Mouse (Mus musculus): ENCODE measurements around the gene Wwp2. TPM values are rescaled to one million over a fixed set of nuclear protein-coding genes. Genes with fewer than 3 reads are reported as not detected.
"Not testable (repeated sequence)": the region's sequence is repeated elsewhere in the genome, so short reads cannot be mapped to it uniquely, and the experiment has no call there.

Wwp2 gene
- polyA plus RNA-seq, 1 experiment: 146 TPM

DNA sequence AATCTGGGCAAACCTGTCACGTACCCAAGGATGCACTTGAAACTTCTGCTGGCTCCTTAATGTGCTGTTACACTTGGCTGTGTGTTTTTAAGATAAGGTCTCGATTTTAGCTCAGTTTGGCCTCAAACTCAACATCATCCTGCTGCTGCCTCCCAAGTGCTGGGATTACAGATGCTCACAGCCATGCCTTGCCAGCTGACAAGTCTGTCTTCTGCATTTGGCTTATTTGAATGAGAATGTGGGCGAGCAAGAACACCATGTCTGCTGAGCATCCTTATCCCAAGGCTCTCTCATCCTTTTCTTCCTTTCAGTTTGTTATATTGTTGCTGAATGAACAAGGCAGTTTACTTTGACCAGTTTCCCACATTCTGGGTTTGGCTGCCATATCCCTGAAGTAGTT is 39.4 kb downstream of the Wwp2 start:
- peaks cover 2% of the 10 kb centered on the region; the same call in 1 of the 2 replicates for H3K4me1 ChIP-seq (ENCODE audit: control insufficient read depth, insufficient read depth, low read length)
- H3K27ac ChIP-seq (ENCODE audit: insufficient read depth, low read depth, low read length): no peak overlapping the region
- TF ChIP-seq CTCF (IDR thresholded peaks at IDR 0.05; ENCODE audit: insufficient read depth, low read depth, low read length) (no peak), POLR2A (IDR thresholded peaks at IDR 0.05; ENCODE audit: insufficient read depth, low read depth, low read length) (no peak)
- no peak overlapping the region for H3K4me3 ChIP-seq (ENCODE audit: insufficient read depth, low read depth, low read length)
- 88% methylated on average over 3 of the region's 3 CpGs for WGBS

- not testable (repeated sequence) for H3K27ac ChIP-seq (ENCODE audit: insufficient read depth, low read depth, low read length); H3K4me3 ChIP-seq (ENCODE audit: insufficient read depth, low read depth, low read length); H3K4me1 ChIP-seq (ENCODE audit: control insufficient read depth, insufficient read depth, low read length)
- WGBS: 92% methylated on average over 7 of the region's 7 CpGs
Measured at GRCm38 (mm10) chr8:107476786-107477185, 40.6 kb downstream of the Wwp2 start.

DNA sequence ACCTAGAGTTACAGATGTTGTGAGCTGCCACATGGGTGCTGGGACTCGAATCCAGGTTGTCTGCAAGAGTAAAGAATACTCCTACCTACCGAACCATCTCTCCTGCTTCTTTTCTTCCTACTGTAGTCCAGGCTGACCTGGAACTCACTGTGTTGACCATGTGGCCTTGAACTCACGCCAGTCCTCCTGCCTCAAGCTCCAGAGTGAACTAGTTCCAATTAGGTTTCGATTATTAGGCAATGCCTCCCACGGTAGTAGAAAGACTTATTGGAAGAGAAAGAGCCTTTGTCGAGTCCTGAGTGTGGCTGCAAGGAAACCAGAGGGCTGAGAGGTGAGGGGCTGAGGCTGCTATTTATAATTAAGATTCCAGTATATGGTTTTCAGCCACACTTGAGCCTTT is 42.6 kb downstream of the Wwp2 start:
- no peak overlapping the region for H3K4me3 ChIP-seq (ENCODE audit: insufficient read depth, low read depth, low read length)
- TF ChIP-seq POLR2A (IDR thresholded peaks at IDR 0.05; ENCODE audit: insufficient read depth, low read depth, low read length) (no peak), CTCF (IDR thresholded peaks at IDR 0.05; ENCODE audit: insufficient read depth, low read depth, low read length) (no peak)
- WGBS: 60% methylated on average over 6 of the region's 6 CpGs
- no peak overlapping the region for H3K27ac ChIP-seq (ENCODE audit: insufficient read depth, low read depth, low read length)
- H3K4me1 ChIP-seq (ENCODE audit: control insufficient read depth, insufficient read depth, low read length): no peaks in the 10 kb centered on the region

- TF ChIP-seq POLR2A (IDR thresholded peaks at IDR 0.05; ENCODE audit: insufficient read depth, low read depth, low read length) (no peak), CTCF (IDR thresholded peaks at IDR 0.05; ENCODE audit: insufficient read depth, low read depth, low read length) (no peak)
- Histone ChIP-seq H3K27ac (ENCODE audit: insufficient read depth, low read depth, low read length) (no peak overlapping the region), H3K4me3 (ENCODE audit: insufficient read depth, low read depth, low read length) (no peak overlapping the region), H3K4me1 (ENCODE audit: control insufficient read depth, insufficient read depth, low read length) (no peaks in the 10 kb centered on the region)
- WGBS: 84% methylated on average over 4 of the region's 4 CpGs
Measured at GRCm38 (mm10) chr8:107480436-107480835, 44.3 kb downstream of the Wwp2 start.

GRCm38 (mm10) chr8:107483250-107483649 is 47.1 kb downstream of the Wwp2 start:
- TF ChIP-seq POLR2A (IDR thresholded peaks at IDR 0.05; ENCODE audit: insufficient read depth, low read depth, low read length): no peak
- no peak for TF ChIP-seq CTCF (IDR thresholded peaks at IDR 0.05; ENCODE audit: insufficient read depth, low read depth, low read length)
- Histone ChIP-seq H3K4me1 (ENCODE audit: control insufficient read depth, insufficient read depth, low read length) (no peaks in the 10 kb centered on the region; the same call in 1 of the 2 replicates), H3K27ac (ENCODE audit: insufficient read depth, low read depth, low read length) (no peak overlapping the region), H3K4me3 (ENCODE audit: insufficient read depth, low read depth, low read length) (no peak overlapping the region)
- WGBS: 64% methylated on average over 8 of the region's 8 CpGs

GRCm38 (mm10) chr8:107484956-107485355 is 48.8 kb downstream of the Wwp2 start:
- Histone ChIP-seq H3K27ac (ENCODE audit: insufficient read depth, low read depth, low read length) (no peak overlapping the region), H3K4me3 (ENCODE audit: insufficient read depth, low read depth, low read length) (no peak overlapping the region), H3K4me1 (ENCODE audit: control insufficient read depth, insufficient read depth, low read length) (peaks cover 9% of the 10 kb centered on the region)
- TF ChIP-seq POLR2A (IDR thresholded peaks at IDR 0.05; ENCODE audit: insufficient read depth, low read depth, low read length) (no peak), CTCF (IDR thresholded peaks at IDR 0.05; ENCODE audit: insufficient read depth, low read depth, low read length) (no peak)

- Histone ChIP-seq H3K27ac (ENCODE audit: insufficient read depth, low read depth, low read length) (no peak overlapping the region), H3K4me1 (ENCODE audit: control insufficient read depth, insufficient read depth, low read length) (peaks cover 12% of the 10 kb centered on the region), H3K4me3 (ENCODE audit: insufficient read depth, low read depth, low read length) (no peak overlapping the region)
- 89% methylated on average over 4 of the region's 4 CpGs for WGBS
- no peak for TF ChIP-seq POLR2A (IDR thresholded peaks at IDR 0.05; ENCODE audit: insufficient read depth, low read depth, low read length)
- TF ChIP-seq CTCF (IDR thresholded peaks at IDR 0.05; ENCODE audit: insufficient read depth, low read depth, low read length): no peak
Measured at GRCm38 (mm10) chr8:107488551-107488950, 52.4 kb downstream of the Wwp2 start.

GRCm38 (mm10) chr8:107489086-107489485 is 52.9 kb downstream of the Wwp2 start:
- H3K4me3 ChIP-seq (ENCODE audit: insufficient read depth, low read depth, low read length): no peak overlapping the region
- no peak overlapping the region; the same call in 1 of the 2 replicates for H3K27ac ChIP-seq (ENCODE audit: insufficient read depth, low read depth, low read length)
- TF ChIP-seq CTCF (IDR thresholded peaks at IDR 0.05; ENCODE audit: insufficient read depth, low read depth, low read length) (no peak), POLR2A (IDR thresholded peaks at IDR 0.05; ENCODE audit: insufficient read depth, low read depth, low read length) (no peak)
- 78% methylated on average over 4 of the region's 4 CpGs for WGBS
- peaks cover 12% of the 10 kb centered on the region for H3K4me1 ChIP-seq (ENCODE audit: control insufficient read depth, insufficient read depth, low read length)

GRCm38 (mm10) chr8:107489921-107490320 is 53.8 kb downstream of the Wwp2 start:
- peaks cover 12% of the 10 kb centered on the region for H3K4me1 ChIP-seq (ENCODE audit: control insufficient read depth, insufficient read depth, low read length)
- no peak for TF ChIP-seq CTCF (IDR thresholded peaks at IDR 0.05; ENCODE audit: insufficient read depth, low read depth, low read length)
- TF ChIP-seq POLR2A (IDR thresholded peaks at IDR 0.05; ENCODE audit: insufficient read depth, low read depth, low read length): no peak
- peak overlapping the region; percentile 36; the same call in 1 of the 2 replicates for H3K27ac ChIP-seq (ENCODE audit: insufficient read depth, low read depth, low read length)
- 25% methylated on average over 5 of the region's 5 CpGs for WGBS
- H3K4me3 ChIP-seq (ENCODE audit: insufficient read depth, low read depth, low read length): no peak overlapping the region

GRCm38 (mm10) chr8:107490649-107491048 is 54.5 kb downstream of the Wwp2 start:
- TF ChIP-seq CTCF (IDR thresholded peaks at IDR 0.05; ENCODE audit: insufficient read depth, low read depth, low read length): no peak
- TF ChIP-seq POLR2A (IDR thresholded peaks at IDR 0.05; ENCODE audit: insufficient read depth, low read depth, low read length): no peak
- WGBS: 88% methylated on average over 2 of the region's 2 CpGs
- peaks cover 12% of the 10 kb centered on the region for H3K4me1 ChIP-seq (ENCODE audit: control insufficient read depth, insufficient read depth, low read length)
- H3K27ac ChIP-seq (ENCODE audit: insufficient read depth, low read depth, low read length): no peak overlapping the region
- no peak overlapping the region for H3K4me3 ChIP-seq (ENCODE audit: insufficient read depth, low read depth, low read length)
